Mouse (Mus musculus) thymus, postnatal 4 days (tissue): ENCODE data around the gene Acads.
"Not testable (repeated sequence)": the region's sequence is repeated elsewhere in the genome, so short reads cannot be mapped to it uniquely, and the experiment has no call there.

Experiments used
- DNase-seq: peaks from one replicate; pipeline ENCODE4 v3.0.0; 2021

Gene Acads

GRCm38 (mm10) chr5:115124690-115125089 lies 5.5 kb upstream of the Acads start:
- no peak for DNase-seq

DNA sequence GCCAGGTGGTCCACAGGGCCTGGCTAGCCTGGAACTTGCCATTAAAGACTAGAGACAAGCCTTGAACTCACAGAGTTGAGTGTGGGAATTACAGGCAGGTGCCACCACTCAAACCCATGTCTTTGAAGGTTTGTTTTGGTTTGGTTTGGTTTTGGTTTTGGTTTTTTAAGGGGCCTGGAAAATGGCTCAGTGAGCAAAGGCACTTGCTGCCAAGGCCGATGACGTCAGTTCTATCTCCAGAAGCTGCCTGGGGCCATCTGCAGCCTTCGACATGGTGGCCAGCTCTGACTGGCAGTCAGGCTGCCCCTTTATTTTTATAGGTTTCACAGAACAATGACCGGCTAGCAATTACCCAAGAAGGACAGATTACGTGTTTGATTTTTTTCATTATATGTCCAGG lies 1.8 kb upstream of the Acads start:
- DNase-seq = no peak

- no peak for DNase-seq
Observed at GRCm38 (mm10) chr5:115117467-115117866, 1.7 kb downstream of the Acads start.

DNA sequence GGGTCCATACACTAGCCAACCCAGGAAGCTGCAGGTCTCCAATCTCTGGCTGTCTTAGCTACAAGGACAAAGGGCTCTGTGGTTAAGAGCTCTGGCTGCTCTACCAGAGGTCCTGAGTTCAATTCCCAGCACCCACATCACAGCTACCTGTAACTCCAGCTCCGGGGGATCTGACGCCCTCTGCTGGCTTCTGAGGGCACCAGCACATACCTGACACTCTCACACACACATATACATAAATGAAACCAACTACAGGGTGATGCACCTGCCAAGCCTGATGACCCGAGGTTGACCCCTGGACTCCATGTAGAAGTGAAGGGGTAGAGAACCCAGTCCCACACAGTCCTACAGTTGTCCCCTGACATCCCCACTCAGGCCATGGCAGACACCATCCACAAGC lies 2.7 kb downstream of the Acads start:
- no peak for DNase-seq

GRCm38 (mm10) chr5:115114501-115114900 lies 4.6 kb downstream of the Acads start:
- no peak for DNase-seq

GRCm38 (mm10) chr5:115113244-115113643 lies 5.9 kb downstream of the Acads start:
- DNase-seq = no peak

- DNase-seq = no peak
Observed at GRCm38 (mm10) chr5:115111156-115111555, 8.0 kb downstream of the Acads start.

GRCm38 (mm10) chr5:115103253-115103652 lies 15.9 kb downstream of the Acads start:
- DNase-seq = not testable (repeated sequence)

DNA sequence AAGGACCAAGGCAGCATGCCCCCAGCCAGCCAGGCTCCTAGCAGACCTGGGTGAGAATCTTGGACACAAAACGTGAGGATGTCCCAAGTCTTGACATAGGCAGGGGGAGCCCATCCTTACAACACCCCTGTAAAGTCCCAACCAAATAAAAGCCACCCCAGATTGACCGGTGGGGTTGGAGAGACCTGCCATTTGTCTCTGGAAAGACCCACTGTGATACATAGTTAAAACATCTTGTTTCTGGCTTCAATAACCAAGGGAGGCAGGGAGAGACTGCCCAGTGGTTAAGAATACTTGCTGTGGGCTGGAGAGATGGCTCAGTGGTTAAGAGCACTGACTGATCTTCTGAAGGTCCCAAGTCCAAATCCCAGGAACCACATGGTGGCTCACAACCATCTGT lies 16.9 kb downstream of the Acads start:
- DNase-seq = no peak

- DNase-seq = no peak
Observed at GRCm38 (mm10) chr5:115100473-115100872, 18.7 kb downstream of the Acads start.

- no peak for DNase-seq
Observed at GRCm38 (mm10) chr5:115099991-115100390, 19.2 kb downstream of the Acads start.

DNA sequence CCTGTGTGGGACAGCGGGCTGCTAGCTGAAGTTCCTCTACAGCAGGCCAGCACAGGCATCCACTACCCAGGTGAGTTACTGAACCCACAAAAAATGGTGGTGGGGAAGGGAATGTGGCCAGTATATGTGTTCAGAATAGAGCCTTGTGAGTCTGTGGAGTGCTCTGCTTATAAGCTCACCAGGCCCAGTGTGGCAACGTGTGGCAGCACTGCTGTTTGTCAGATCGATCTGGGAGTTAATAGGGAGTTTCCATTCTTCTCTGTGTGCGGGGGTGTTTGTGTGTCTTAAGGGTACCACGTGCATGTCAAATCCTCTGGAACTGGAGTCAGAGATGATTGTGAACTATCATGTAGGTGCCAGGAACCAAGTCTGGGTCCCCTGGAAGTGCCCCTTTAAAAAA lies 19.6 kb downstream of the Acads start:
- DNase-seq = no peak

DNA sequence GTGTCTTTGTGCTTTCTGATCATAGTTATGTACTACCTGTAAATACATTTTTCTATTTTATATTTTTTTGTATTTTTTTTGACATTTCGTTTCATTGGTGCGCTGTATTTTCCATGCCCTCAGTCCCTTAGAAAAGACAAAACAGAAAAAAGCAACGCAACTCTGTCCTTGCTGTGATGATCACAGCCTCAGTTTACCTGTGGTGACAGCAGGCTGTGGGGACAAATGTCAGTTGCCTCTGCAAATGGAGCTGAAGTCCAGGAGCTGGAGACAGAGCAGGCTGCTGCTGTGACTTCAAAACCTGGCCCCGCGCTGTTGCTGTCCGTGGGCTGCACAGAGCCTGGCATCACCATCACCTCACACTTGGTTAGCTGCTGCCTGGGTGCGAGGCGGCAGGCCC lies 21.0 kb downstream of the Acads start, which contains the start of gene Gm10401:
Gene Gm10401, minus strand, starts transcription at position 101 of the 400 bp plus-strand sequence.
- no peak for DNase-seq

DNA sequence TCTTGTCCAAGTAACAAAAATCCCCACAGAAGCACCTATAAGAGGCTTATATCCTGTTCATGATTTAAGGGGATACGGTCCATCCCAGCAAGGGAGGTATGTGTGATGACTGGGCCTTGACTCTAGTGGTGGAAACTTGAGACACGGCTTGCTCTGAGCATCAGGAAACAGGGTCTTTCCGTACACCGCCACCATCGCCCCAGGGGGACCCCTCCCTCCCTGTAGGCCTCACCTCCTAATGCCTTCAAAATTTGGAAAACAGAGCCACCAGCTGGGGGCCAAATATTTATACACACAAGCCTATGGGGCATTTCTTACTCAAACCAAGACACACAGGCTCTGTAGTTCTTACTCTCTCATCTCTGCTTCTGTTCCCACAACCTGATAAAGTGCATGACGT lies 27.4 kb downstream of the Acads start:
- no peak for DNase-seq

DNA sequence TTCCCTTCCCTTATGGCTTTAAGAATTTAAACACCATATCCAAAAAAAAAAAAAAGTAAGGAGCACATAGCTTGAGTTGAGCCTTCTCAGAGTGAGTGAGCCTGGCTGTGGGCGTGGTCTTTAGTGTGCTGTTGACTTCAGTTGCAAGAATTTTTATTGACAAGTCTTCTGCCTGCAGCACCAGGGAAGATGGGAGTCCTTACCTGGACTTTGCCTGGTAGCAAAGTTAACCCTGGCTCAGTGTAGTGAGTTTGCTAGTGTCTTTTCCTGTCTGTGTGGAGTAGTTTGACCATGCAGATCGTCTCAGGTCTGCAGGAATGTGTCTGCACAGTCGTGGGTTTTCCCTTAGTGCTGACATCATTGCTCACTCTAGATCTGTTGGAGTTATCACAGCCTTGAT lies 28.1 kb downstream of the Acads start:
- DNase-seq = no peak

DNA sequence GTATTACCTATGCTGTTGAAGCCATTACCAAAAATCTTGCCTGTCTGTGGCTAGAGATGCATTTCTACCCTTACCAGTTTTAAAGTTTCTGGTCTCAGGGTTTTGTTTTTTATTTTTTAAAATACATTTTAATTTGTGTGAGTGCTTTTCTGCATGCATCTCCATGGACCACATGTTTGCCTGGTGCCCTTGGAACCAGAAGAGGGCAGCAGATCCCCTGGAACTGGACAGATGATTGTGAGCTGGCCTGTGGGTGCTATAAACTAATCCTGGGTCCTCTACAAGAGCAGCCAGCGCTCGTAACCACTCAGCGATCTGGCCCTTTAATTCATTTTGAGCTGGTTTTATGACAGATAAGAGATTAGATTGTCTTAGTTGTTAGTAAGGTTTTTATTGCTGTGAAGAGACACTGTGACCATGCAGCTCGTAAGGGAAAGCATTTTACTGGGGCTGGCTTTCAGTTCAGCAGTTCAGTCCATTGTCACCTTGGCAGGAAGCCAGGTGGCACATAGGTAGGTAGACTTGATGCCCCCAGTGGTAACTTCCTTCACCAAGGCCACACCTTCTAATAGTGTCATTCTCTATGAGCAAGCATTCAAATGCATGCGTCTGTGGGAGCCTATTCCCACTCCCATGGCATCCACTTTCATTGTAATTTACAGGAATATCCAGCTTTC lies 29.4 kb downstream of the Acads start:
- no peak for DNase-seq

DNA sequence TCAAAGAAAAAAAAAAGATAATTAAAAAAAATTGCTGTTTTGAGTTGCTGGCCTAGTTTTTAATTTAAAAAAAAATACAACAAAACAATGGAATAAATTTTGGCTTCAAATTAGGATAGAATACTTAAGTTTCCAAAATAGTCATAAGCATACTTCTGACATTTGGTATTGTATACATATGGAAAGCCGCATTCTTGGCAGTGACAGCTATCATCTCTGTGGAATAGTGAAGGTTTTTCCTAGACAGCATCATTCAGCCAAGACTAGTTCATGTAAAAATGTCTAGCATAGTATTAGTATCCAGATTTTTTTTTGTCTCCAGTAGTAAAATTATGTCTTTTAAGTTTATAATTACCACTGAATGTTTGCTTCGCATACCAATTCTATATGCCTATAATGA lies 33.5 kb downstream of the Acads start:
- DNase-seq = no peak

GRCm38 (mm10) chr5:115083492-115083891 lies 35.7 kb downstream of the Acads start:
- DNase-seq = peak; percentile 53

- DNase-seq = peak; percentile 53
Observed at GRCm38 (mm10) chr5:115081636-115082035, 37.5 kb downstream of the Acads start.

GRCm38 (mm10) chr5:115076144-115076901 lies 42.8 kb downstream of the Acads start:
- DNase-seq = peak; percentile 88

DNA sequence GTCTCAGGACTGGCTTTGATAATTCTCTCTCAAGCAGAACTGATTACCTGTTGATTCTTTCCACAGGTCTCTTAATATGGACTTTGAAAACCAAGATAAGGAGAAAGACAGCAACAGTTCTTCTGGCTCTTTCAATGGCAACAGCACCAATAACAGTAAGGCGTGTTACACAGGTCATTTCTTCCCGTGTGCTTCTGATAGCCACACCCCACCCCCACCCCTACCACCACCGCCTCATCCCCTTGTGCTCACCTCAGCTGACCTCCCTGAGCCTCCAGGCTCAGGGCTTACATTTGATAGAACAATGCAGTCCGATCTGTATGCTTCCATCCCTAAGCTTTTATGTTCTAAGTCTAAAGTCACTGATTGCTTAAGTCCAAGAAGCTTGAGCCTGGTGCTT lies 44.4 kb downstream of the Acads start:
- no peak for DNase-seq

DNA sequence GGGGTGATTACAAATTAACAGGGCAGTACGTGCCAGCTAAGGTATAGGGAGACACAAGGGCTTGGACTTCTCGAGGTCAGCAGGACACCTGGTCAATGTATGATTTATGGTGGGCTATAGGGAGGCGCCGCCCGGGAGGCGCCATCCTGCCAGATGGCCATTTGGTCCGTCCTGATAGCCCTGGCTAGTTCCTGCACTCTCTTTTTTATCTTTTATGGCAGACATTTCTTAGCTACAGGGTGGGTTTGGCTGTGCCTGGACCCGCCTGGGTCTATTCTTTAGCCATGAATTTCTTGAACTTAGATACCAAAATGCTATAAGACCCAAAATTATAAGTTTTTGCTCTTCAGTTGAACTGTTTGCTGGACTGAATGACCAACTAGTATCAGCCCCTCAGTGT lies 45.8 kb downstream of the Acads start:
- not testable (repeated sequence) for DNase-seq

- DNase-seq = no peak
Observed at GRCm38 (mm10) chr5:115072143-115072542, 47.0 kb downstream of the Acads start.

DNA sequence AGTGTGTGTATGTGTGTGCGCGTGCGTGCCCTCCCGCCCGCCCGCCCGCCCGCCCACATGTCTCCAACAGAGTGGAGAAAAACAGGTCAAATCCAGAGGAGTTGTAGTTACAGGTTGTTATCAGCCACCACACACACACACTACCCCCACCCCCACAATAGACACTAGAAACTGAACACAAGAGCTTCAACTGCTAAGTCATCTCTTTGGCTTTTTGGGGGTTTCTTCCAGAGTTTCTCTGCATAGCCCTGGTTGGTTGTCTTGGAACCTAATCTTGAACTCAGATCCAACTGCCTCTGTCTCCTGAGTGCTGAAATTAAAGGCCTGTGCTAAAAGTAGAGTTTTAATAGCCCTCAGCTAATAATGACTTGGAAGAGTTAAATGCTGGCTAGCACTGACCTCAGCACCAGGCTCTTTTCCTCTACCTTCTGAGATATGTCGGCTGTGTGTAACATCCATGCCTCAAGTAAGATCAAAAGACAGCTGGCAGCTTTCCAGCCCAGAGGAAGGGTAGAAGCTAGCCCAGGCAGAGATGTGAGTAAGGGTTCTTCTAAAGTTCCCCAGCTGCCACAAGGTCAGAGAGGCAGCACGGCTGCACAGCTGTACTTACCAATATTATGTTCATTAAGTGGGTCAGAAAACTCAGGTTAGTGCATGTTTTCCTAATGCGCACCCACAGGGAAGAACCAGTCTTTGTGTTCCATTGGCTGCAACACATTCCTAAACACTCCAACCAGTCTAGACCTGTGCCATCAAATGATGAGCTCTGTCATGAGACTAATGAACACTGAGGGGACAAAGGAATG lies 47.8 kb downstream of the Acads start:
- DNase-seq = peak; percentile 39
